Mouse (Mus musculus) layer of hippocampus, postnatal 25 days (tissue): Measurements from ENCODE around the gene Myo3b. TPM values are rescaled to one million over a fixed set of nuclear protein-coding genes. Genes with fewer than 3 reads are reported as not detected.
"Not testable (repeated sequence)": the region's sequence is repeated elsewhere in the genome, so short reads cannot be mapped to it uniquely, and the experiment has no call there.

Experiments used
- DNase-seq, 2 experiments: peaks; one replicate each; pipeline ENCODE4 v3.0.0; 2022; ENCODE audit warnings: mixed read lengths in 2 of 2, low spot score in 1 of 2; ENCODE audit errors: extremely low spot score in 1 of 2
- total RNA-seq, 2 experiments: library from RNA; stranded (reverse); gene quantifications; 2 replicates each; pipeline ENCODE4 v1.2.3; 2021

Gene Myo3b
- 1 to 10 TPM in 1 of 2 experiments, under 1 TPM in 1; 0.96 to 1.1 TPM for total RNA-seq

DNA sequence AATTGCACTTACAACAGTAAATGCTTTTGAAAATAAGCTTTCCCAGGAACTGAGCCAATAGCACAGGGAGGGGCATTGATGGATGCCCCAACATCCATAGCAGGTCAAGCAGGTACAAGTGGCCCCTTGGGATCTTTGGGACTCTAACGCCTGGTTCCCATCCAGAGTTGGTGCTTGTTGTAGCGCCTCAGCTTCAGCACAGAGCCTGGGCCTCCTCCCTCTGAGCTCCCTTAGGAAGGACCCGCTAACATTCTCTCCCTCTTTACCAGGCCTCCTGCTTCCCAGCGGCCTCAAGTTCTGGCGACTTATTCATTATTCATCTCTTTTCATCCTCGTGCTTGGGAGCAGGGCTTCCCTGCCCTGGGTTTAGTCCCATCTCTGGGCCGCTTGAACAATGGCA is at the start of gene Myo3b:
Gene Myo3b (plus strand): TSS at position 375 of the 400 bp plus-strand sequence.
- no peak for DNase-seq

DNA sequence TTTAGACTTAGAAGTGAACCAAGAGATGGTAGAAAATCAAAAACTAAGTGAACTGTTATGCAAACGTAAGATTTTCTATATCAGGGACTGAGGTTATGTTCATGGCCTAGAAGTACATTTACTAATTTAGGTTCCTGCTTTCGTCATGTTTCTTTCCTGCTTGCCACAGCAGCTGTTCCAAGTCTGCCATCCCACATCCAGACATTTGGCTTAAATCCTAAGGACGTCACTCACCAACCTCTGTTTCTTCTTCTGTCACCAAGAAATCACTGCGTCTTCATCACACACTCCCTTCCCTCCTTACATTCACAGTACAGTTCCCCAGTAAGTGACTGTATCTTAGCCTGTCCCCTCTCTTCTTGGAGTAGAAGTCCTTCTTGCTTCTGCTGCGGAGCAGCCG is 49.7 kb upstream of the Myo3b start:
- no peak for DNase-seq

DNA sequence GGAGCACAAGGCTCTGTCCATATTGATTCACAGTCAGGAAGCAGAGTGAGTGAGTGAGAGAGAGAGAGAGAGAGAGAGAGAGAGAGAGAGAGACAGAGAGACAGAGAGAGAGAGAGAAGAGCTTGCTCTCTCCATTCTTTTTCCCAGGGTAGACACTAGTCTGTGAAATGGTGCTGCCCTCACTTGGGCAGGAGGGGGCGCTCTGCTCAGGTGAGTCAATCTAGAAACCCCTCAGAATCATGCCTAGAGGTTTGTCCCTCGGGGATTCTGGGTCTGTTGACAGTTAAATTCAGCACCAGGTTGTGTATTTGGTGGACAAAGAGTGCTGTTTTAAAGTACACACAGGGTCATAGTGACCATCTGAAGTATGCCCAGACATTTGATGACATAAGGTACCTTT is 48.3 kb upstream of the Myo3b start:
- no peak for DNase-seq

DNA sequence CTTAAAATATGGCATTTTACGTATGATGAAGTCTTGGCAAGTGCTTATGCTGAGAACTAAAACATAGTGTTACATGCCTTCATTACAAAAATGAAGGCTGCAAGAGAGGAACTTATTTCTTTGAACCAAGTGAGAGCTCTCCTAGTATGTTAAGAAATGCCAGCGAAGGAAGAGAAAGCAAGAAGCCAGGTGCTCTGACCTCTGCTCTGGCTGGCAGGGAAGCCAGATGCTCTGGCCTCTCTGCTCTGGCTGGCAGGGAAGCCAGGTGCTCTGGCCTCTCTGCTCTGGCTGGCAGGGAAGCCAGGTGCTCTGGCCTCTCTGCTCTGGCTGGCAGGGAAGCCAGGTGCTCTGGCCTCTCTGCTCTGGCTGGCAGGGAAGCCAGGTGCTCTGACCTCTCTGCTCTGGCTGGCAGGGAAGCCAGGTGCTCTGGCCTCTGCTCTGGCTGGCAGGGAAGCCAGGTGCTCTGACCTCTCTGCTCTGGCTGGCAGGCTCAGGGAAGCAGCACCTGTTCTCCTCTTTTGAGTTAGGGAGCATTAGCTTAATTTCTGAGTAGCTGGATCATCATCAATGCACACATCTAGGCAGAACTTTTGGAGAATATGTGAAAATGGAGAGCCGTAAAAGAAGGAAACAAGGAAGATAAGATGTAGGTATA is 44.7 kb upstream of the Myo3b start:
- not testable (repeated sequence) for DNase-seq

DNA sequence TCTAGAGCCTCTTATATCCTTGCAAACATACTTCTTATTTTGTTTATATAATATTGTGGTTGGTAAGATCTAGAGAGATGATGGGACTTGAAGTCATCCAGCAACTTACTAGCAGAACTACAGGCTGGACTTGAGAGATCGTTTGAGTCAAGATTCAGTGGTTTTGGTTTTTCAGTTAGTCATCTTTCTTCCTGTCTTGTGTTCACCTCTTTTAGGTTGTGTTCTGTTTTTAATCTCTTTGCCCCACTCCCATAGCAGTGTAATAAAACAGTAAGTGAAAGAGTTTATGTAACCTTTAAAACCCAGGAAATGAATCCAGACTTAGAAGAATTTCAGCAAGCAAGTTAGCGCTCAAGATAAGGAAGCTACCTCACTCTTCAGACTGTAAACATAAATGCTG is 44.1 kb upstream of the Myo3b start:
- no peak for DNase-seq

DNA sequence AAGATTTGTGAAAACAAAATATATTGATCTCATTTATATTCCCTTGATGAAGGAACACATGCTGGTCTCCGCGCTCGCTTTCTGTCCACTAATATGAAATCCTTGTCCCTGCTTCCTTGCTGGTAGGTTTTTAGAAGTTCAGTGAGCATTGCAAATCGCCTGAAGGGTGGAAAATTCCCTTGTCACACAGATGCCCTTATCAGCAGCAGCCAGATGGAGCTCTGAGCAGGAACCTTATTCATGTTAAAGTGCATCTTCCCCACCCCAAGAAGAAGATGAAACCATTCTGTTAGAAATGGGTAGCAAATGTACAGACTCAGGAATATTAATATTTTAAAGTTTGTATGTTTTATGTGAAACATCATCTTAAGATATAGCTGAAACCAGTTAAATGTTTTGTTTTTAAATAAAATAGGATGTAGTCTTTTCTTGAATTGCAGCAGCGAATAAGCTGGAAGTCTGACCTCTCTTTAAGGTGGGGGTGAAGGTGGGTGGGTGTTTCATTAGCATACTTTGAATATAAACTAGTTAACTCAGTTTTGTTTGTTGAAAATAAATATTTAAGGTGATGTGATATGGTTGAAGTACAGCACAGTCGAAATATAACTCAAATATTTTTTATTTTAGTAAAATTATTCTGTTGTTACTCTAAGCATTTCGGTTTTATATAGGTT is 39.7 kb upstream of the Myo3b start:
- DNase-seq = no peak

DNA sequence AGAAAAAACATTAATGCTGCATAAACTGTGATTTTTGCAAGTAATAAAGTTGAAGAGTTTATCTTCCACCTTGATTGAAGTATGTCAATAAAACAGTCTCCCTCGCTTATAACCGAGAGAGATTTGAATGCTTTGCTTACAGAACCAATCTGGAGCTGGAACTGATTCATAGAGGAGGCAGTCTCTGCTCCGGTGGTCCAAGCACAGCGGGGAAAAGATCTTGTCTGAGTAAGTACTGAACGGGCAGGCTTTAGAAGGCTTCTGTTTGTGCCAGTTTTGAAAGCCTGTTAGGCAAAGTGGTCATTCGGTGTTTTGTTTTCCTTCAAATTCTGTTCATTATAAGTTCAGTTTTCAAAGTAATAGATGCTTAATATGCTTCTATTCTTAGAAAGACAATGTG is 38.6 kb upstream of the Myo3b start:
- DNase-seq = no peak

DNA sequence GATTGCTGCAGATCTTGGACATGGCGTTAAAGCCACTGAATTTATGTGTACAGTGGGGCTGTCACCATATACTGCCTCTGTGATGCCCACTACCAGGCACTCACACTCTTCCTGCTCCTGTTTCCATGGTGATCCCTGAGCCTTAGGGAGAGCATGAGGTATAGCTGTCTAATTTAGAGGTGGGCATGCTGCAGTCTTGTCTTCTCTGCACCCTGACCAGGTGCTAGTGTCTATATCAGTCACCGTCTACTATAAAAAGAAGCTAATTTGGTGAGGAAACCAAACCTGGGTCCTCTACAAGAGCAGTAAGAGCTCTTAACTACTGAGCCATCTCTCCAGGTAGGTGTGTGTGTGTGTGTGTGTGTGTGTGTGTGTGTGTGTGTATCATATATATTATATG is 32.4 kb upstream of the Myo3b start:
- DNase-seq = no peak

DNA sequence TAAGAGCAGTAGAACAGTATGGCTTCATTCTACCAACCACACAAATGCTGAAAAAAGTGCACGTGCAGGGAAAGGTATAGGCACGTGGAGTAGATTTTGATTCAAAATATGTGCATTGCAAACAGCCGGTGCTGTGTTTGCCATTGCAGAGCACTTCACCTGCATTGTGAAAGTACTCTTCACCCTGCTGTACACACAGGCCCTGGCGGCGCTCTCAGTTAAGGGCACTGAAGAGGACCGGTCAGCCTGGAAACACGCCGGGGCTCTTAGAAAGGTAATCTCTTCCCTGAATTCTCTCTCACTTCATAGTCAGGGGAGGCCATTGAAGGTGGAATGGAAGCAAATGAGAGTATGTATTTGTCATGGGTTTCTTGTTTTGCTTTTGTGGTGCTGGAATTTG is 26.0 kb upstream of the Myo3b start:
- DNase-seq = no peak

DNA sequence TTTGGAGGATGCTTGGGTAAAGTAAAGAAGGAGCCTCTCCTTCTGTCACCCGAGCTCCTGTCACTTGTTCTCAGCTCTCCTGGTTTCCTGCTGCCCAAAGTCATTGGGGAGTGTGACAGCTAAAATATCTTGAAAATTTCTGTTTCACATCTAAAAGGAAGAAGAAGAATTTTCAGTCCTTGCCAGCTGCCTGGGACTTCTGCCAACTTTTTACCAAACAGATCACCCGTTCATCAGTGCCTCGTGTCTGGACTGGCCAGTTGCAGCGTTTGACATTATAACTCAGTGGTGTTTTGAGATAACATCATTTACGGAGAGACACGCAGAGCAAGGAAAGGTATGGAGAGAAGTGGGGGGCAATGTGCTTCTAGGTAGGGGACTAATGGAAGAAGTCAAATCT is 20.7 kb upstream of the Myo3b start:
- no peak for DNase-seq

DNA sequence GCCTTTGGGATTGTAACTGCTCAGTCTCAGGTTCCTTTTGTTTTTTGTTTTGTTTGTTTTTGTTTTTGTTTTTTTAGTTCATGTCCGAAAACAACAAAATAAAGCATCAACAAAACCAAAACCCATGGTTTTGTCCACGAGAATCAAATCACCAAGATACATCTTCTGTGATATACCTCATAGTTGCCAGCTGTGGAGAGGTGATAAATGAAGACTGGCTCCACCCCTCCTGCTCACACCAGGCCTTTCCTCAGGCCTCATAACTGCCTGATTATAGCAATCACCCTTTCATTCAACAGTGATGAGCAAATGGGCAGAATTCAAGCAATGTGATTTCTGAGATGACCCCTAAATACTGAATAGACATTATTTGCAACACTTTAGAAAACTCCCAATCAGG is 14.5 kb upstream of the Myo3b start:
- no peak for DNase-seq

DNA sequence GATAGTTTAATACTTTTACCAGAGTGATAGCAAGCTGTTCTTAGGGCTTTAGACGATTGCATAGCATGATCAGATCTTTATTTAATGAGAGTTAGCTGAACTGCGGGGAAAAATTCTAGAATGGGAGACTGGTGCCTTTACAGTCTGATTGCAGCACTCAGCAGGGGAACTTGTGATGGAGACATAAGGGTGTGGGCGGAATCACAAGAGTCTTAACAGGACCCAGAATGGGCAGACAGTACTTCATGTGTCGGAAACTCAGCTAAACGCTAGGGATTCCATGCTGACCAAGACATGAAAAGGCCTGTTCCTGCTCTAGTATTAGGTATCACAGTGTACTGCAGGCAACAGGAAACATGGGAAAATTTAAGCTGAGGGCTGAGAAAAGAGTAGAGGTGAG is 13.2 kb upstream of the Myo3b start:
- no peak for DNase-seq

DNA sequence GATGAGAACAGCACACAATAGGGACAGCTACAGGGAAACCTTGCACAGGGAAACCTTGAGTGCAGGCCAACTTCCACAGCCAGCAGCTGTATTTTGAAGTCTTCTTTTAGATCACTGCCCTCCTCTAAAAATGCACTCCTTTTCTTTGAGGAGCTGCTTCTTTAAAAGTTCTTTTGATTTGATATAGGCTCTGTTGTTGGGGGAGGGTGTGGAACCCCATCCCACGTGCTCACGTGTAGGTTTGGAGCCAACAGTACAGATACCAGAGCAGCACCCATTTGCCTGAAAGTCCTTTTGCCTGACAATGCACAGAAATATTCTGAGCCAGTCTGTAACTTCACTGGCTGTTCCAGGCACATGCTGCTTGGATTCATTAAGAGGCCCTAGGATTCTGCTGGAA is 7.5 kb upstream of the Myo3b start:
- DNase-seq = no peak

DNA sequence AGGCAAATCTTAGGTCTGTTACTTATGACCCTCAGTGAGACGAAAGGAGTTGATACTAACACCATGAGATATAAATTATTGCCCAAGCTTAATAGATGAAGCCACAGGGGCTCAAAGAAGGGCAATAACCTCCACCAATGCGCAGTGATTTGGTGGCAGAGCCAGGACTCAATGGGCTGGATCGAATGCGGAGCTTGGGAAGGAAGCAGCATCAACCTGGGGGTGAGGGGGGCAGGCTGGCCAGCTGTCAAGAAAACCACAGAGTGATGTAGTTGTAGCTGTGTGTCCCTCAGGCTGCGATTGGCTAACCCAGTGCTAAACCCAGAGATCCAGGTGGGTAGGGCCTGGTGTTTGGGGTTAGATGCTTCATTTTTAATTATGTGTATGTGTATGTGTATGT is 4.0 kb upstream of the Myo3b start:
- DNase-seq = no peak

DNA sequence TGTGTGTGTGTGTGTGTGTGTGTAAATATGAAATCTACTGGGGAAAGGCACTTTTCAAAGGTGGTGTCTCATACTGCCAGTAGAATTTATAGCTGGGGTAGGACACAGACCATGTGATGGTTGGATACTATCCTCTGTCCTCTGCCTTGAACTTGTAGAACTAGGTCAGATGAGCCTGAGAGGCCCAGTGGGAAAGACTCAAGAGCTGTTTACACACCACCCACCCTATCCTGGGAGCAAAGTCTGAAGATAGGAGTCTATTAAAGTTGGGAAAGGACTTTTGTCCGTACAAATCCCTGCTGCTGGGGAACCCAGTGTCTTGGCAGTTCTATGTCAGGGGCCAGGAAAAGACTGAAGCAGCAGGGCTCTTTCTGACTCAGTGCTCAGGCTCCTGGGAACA is 3.6 kb upstream of the Myo3b start:
- no peak for DNase-seq

DNA sequence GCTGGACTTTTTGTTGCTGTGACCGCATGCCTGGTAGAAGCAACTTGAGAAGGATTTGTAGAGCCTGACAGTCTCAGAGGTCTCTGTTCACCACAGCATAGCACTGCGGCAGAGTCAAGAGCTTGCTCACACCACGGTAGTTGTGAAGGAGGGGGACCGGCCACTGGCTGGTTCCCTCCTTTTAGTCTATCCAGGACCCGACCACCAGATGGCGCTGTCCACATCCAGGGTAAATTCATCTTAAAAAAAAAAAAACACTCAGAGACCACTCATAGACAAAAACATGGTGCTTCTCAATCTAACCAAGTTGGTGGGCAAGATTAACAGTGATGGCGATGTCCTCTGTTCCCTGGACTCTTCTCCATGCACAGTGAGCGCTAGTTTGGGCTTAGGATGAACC is 1.7 kb upstream of the Myo3b start:
- peak in 1 of 2 experiments; percentile 55 for DNase-seq

DNA sequence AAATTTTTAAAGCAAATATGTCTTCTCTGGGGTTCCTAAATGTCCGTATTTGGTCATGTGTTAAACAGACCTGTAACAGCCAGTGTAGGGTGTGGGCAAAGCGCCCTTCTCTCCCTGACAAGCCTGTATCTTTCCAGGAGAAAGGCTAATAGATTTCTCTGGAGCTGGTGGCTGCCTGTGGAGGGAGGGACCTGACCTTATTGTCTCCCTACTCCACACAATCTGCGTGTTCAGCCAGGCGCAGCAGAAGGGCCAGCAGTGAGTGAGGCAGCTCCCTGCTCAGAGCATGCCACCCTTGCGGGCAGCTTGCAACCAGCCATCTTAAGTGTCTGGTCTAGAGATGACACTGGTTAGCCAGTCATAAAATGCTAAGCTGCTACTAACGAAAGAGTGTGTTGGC is 5.5 kb downstream of the Myo3b start:
- no peak for DNase-seq

DNA sequence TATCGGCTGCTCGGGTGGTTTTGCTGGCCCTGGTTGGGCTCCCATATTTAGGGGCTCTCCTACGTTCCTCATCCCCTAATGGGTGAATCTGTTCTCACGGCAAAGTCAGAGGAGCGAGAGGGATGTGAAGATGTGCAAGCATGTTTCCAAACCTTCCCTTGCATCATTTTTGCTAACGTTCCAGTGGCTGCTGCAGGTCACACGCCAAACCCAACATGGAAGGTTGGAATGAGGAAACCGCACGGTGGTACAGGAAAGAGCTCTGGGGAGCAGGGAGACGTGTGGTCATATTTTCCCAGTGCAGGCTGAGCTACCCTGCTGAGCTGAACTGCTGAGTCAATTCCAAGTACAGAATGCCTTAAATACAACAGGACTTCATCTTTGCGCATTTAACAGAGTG is 8.9 kb downstream of the Myo3b start:
- no peak for DNase-seq

DNA sequence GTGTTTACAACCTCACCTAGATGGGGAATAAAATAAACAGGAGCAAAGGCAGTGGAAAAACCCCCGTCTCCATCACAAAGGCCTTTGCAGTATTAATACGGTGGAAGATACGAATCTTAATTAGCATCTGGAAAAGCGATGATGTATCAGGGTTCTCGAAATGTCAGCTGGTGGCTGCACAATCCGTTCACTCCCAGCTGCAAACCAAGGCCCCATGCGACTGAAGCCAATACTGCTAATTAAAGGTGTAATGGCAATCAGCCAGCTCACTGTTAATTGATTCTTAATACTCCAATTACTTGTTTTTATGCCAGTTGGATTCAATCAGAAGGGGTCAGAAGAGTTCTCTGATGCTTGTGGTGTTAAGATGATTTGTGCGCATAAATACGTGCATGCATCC is 14.9 kb downstream of the Myo3b start:
- DNase-seq = no peak

DNA sequence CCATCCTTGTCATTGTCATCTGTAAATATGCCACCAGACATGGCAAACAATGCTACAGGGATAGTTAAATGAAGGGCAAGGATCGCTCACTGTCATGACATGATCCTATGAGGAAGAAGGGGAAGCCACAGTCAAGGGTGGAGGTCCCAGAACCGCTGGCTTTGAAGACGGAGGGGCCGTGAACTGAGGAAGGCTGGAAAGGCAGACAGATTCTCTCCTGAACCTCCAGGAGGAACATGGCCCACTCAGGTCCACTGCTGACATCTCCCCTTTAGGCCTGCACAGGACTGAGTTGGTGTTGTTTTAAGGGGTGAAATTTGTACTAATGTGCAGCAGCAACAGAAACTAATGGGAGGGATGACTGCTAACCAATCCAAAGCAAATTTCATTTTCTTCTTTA is 19.3 kb downstream of the Myo3b start:
- DNase-seq = no peak

DNA sequence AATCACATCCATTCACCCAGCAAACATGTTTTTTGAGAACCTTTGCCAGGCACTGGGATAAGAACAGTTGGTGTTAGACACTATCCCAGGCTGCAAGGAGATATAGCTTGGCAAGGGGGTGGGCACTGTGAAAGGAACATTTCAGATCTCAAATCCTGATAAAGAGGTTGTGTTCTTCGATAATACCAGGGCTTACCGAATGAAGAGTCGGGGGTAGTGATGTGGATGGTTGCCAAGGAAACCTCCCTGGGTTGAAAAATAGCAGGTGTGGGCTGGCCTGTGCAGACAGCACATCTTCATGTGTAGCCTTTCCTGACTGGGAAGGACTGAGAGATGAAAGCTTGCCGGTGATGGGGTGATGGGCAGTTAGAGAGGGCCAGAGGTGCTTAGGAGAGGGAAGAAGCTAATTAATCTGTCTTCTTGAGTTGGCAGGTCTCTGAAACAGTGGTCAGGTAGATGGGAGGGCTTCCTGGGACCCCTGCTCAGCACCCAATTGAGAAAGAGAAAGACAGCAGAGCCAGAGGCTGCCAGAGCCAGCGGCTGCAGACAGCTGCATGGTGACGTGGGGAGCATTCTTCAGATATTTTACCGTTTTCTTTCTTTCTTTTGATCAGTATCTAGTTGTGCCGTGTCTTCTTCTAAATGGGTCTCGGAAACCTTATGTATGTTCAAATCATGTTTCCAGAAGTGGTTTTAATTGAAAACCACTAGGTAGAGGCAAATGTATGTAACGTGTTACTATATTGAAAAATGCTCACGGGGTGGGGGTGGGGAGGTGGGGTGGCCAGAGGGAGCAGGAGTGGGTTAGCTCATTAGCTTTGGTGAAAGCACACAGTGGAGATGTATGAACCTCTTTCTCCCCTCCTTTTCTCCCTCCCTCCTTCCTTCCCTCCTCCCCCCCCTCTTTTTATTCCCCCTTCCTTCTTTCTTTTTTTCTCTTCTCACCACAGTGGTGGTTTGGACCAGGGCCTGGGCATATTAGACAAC is 21.7 kb downstream of the Myo3b start:
- no peak for DNase-seq
